Mouse (Mus musculus): Measurements from ENCODE around the gene Ube2t.

DNA sequence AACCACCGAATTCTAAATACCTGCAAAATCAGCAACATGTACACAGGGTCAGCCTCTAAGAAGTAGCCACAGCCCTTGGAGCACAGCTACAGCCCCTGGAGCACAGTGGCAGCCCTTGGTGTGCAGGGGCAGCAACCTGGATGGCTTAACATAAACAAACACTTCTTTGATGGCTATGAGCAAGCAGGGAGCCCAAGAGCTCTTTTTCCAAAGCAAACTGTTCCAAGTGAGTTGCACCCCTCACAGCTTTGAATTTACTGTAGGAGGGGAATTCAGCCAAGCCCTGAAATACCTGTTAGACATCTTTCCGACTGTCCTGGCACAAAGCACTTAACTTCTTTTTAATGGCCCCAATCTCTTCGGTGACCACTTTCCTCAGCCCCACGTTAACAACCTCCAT lies 21.5 kb upstream of the Ube2t start:
- TF ChIP-seq CTCF (IDR thresholded peaks at IDR 0.05) (no peak), EP300 (IDR thresholded peaks at IDR 0.05) (no peak)

Measured in lung, postnatal 0 days (tissue).